Mouse (Mus musculus) thymus, postnatal 0 days (tissue): ENCODE measurements around the gene Pigv. TPM values are rescaled to one million over a fixed set of nuclear protein-coding genes. Genes with fewer than 3 reads are reported as not detected.

ENCODE experiments used
- DNase-seq: peaks from one replicate; pipeline ENCODE4 v3.0.0-alpha.2; 2015; ENCODE audit warnings: low spot score
- microRNA-seq: library from miRNA; unstranded; fragments of <30 nt; microRNA quantifications from one replicate; pipeline ENCODE4, GENCODE M21; 2016; ENCODE audit warnings: borderline number of aligned reads
- polyA plus RNA-seq: library from polyadenylated mRNA; unstranded; fragments of >200 nt; fragmentation: Nextera tagmentation; extraction: Ambion mirVana; gene quantifications from 2 replicates; pipeline ENCODE4 v1.2.1, GENCODE M21; 2015

The Pigv gene
- polyA plus RNA-seq, 1 experiment from 2014 or later: 18.6 TPM

GRCm38 (mm10) chr4:133615416-133615815 is 57.0 kb downstream of the Pigv start:
- no peak for DNase-seq

- no peak for DNase-seq
Measured at GRCm38 (mm10) chr4:133614274-133614761, 58.1 kb downstream of the Pigv start.

GRCm38 (mm10) chr4:133613867-133614266 is 58.6 kb downstream of the Pigv start:
- DNase-seq: no peak

- DNase-seq: no peak
Measured at GRCm38 (mm10) chr4:133613026-133613425, 59.4 kb downstream of the Pigv start.

GRCm38 (mm10) chr4:133612416-133612815 is 60.0 kb downstream of the Pigv start:
- no peak for DNase-seq

GRCm38 (mm10) chr4:133611815-133612214 is 60.6 kb downstream of the Pigv start:
- DNase-seq: no peak

Small RNA genes lying within 50 kb of the gene (microRNA-seq; reads per million reads assigned to microRNA genes)
- gene Mir7227: 3.3 reads per million

Other genes with a start within 250 kb of the Pigv start
- 0.38 and 0.40 TPM in 2 replicates for gene Tent5b, start 192.5 kb downstream of the Pigv start, polyA plus RNA-seq
- 1.2 and 1.4 TPM in 2 replicates for gene Trnp1, start 174.1 kb downstream of the Pigv start, polyA plus RNA-seq
- gene Kdf1, start 153.7 kb downstream of the Pigv start, polyA plus RNA-seq: 9.7 and 11.2 TPM in 2 replicates
- 257 and 261 TPM in 2 replicates for gene Nudc, start 126.7 kb downstream of the Pigv start, polyA plus RNA-seq
- gene Nr0b2, start 119.3 kb downstream of the Pigv start, polyA plus RNA-seq: 0.33 and 0.37 TPM in 2 replicates
- gene Gpatch3, start 97.9 kb downstream of the Pigv start, polyA plus RNA-seq: 8.3 and 8.9 TPM in 2 replicates
- gene Gpn2, start 88.3 kb downstream of the Pigv start, polyA plus RNA-seq: 23.4 and 25.9 TPM in 2 replicates
- gene Sfn, start 70.5 kb downstream of the Pigv start, polyA plus RNA-seq: 60.3 and 66.3 TPM in 2 replicates
- 6.7 and 10.5 TPM in 2 replicates for gene Zdhhc18, start 22.5 kb downstream of the Pigv start, polyA plus RNA-seq
- gene Arid1a, start 84.1 kb upstream of the Pigv start, polyA plus RNA-seq: 25.3 and 36.5 TPM in 2 replicates
- gene Rps6ka1, start 215.2 kb upstream of the Pigv start, polyA plus RNA-seq: 37.3 and 38.8 TPM in 2 replicates